Mouse (Mus musculus) cerebellum, adult 2 months (tissue): Measurements from ENCODE around the gene Dusp5.

ENCODE experiments used
- CTCF ChIP-seq: fragments of 200-500 bp; IDR thresholded peaks from 2 replicates; pipeline ENCODE4 v1.5.1; 2011; ENCODE audit warnings: low read depth, mild to moderate bottlenecking, control low read depth, low read length, moderate library complexity, borderline replicate concordance; ENCODE audit not compliant: insufficient read depth
- POLR2A ChIP-seq: fragments of 200-500 bp; IDR thresholded peaks from 2 replicates; pipeline ENCODE4 v1.6.1; 2011; ENCODE audit warnings: low read length, control low read depth, borderline replicate concordance; ENCODE audit not compliant: insufficient read depth

GRCm38 (mm10) chr19:53527480-53527879 is 1.4 kb upstream of the Dusp5 start:
- no peak for TF ChIP-seq CTCF
- TF ChIP-seq POLR2A: no peak
